Mouse (Mus musculus) kidney, postnatal 4 days (tissue): Measurements from ENCODE around the gene Zfp462.
A peak's percentile ranks its signal among the peaks of the same experiment; 100 is the strongest.

Source experiments
- DNase-seq, 2 experiments: peaks; one replicate each; pipeline ENCODE4 v3.0.0; 2021; ENCODE audit warnings: mixed read lengths in 2 of 2

The Zfp462 gene

DNA sequence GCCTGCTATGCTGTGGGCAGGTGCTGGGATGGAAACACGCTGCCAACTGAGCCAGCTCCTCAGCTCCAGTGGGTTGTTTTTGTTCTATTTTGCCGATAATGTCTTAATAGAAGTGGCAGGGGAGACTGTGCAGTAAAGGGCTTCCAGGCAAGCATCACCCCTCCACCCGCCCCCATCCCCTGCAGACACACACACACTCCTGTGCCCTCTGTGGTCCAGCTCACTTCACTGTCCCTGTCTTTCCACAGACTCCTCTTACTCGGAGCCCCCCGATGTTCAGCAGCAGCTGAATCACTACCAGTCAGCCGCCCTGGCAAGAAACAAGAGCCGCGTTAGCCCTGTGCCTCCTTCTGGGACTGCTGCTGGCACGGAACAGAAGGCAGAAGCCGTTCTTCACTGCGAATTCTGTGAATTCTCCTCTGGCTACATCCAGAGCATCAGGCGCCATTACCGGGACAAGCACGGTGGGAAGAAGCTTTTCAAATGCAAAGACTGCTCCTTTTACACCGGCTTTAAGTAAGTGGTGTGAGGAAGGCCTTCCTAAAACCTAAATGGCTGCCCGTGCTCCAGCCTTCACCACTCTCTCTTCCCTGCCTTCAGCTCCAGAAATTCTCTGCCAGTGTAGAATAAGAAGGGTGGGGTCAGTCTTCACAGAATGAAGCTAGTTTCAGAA lies 105.2 kb downstream of the Zfp462 start:
- no peak for DNase-seq

DNA sequence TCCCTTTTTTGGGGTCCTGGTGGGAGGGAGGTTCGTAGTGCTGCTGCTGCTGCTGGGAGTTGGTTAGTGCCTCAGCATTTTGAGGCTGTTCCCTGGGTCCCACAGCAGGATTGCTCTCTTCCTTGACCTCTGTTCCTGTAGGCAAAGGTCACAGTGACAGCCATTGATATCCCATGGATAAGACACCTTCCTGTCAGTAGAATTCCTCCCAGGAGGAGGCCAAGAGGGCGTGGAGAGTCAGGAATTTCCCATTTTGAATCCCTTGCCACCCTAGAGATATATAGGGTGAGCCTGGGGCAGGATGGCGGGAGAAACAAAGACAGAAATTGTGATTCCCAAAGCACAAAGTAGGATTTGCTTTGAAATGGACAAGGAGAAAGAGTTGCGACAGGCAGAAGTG lies 106.5 kb downstream of the Zfp462 start:
- no peak for DNase-seq

DNA sequence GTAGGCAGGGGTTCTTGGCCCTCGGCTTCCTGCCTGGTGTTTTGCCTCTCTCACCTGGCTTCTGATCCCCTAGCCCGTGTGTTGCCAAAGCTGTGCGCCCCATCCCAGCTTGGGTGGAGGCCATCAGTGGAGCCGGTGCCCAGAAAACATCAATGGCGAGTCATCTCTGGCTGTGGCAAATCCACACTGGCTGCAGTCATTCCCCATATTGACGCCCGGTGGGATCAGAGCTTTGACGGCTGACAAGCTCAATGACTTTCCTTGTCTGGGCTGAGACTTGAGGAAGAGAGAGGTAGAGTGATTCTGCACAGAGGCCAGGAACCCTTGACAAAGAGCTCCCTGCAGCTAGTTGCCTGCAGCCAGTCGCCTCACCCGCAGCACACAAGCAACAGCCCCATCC lies 107.8 kb downstream of the Zfp462 start:
- no peak for DNase-seq

DNA sequence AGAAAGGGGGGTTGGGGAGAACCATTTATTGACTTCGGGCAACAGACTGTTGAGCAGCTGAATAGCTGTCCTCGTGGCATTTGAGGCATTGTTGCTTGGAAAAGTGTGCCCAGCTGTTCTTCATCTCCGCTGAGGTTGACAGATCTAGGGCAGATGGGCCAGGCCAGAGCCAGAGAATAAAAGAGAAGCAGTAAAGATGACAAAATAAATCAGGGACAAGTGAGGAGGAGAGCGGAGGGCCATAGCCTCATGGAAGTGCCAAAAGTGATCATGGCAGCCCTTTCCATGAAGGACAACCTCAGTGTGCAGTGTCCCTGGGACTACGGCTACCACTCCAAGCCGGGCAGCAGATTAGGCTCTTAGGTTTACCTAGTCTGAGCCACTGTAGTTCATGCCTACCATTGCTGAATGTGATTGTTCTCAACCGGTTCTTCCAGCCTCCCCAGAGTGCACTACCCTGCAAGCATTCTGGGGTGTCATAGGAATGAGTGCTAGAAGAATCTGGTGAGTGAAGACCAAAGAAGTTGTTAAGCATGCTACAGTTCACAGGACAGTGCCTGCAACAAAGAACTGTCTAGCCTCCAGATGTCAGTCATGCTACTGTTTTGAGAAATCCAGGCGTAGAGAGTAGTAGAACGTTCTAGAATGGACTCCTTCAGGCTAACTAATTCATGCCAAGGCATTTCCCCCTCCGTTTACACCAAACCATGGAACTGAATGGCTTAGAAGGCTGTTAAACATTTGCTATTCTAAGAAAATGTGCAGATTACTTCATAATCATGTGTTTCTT lies 113.0 kb downstream of the Zfp462 start:
- peak; percentile 39 to 60 for DNase-seq

DNA sequence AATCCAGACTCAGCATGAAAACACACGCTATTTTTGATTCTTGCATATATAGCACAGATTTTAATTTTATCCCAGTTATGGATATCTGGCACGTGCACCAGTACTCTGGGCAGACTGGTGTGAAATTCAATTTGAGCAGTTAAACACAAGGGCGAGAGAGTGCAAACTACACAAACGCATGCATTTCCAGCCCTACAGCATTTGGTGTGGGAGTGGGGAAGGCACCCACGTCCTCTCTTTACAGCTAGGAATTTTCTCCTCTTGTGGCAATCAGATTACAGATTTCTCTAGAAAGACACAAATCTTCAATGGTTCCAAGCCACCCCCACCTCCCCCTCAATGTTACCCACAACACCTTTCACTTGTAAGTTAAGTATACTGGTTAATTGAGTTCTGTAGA lies 114.1 kb downstream of the Zfp462 start:
- DNase-seq, result no peak

DNA sequence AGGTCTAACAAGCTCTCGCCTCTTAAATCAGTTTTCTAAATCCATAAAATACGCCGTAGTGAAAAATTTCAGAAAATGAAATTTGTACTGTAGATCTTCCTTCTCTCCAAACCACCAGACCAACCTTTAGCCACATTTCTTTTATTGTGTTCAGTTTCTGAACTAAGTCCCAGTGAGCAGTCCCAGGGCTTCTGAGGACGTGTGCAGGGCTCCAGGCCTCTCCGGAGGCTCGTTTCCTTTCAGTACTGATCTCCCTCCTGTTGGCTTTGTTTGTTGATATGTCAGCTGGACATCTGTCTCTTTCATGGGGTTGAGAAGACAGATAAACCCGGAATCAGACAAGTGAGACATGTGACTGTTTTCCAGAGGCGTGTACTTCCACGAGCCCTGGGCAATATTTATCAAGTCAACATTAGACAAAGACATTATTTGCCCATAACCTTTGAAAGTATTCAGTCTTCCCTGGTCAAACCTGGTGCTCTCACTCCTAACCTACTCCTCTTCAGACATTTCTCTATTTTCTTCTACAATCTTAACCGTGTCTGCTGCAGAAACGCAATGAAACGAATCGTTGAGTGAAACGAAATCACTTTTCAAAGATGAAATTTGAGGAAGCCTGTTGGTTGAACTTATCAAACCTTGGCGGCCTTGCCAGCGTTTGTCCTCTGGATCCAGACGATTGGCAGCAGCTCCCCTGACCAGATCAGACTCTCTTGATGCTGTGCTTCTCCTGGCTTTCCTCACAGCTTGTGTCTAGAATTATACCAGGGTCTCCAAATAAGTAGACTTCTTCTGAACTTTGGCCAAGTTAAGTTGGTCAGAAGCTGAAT lies 121.7 kb downstream of the Zfp462 start:
- DNase-seq, result no peak

DNA sequence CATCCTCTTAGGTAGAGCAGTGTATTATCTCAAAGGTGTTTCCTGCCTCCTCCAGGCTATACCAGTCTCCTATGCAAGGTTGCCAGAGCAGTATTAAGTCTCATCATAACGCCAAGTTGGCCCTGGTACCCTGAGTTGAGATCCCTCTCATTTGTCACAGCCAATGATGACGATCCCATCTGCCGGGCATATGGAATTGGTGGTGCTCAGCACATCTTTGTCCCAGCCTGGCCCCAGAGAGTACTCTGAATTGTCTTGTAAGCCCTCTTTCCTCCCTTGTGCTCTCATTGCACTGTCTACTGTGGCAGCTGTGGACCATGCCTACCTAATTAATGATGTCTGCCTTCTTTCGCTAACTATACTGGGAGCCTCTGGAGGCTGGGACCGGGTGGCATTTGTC lies 126.7 kb downstream of the Zfp462 start:
- no peak for DNase-seq

DNA sequence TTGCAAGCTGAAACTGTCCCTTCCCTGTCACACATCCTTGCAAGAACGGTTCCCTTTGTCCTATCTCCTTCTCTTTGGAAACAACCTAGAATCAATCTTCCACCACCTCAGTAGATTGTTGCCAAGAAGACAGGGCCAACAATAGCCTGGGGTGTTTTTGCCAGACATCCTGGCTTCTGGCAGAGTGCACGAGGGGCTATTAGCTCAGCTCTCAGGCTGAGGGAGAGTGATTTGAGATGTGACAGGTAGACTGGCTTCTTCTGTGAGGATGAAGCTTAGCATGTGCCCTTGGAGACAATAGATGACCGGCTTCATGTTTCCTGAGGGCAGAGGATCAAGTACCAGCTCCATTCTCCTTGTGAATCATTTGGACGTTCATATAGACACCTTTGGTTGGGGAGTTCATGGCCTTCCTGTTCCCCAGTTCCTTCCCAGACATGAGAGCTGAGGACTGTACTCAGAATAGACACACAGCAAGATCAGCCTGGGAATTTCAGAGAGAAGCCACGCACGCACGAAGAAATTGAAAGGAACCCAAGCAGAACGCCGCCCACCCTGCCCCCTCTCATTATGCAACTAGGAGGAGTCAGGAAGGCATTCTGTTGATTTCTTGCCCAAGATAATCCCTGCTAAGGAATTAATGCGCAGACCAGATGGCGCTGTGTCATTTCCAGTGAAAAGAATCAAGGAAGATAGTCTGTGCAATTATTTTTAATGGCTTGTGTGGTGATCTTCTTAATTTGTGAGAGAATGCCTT lies 132.5 kb downstream of the Zfp462 start:
- peak; percentile 48 to 58 for DNase-seq

DNA sequence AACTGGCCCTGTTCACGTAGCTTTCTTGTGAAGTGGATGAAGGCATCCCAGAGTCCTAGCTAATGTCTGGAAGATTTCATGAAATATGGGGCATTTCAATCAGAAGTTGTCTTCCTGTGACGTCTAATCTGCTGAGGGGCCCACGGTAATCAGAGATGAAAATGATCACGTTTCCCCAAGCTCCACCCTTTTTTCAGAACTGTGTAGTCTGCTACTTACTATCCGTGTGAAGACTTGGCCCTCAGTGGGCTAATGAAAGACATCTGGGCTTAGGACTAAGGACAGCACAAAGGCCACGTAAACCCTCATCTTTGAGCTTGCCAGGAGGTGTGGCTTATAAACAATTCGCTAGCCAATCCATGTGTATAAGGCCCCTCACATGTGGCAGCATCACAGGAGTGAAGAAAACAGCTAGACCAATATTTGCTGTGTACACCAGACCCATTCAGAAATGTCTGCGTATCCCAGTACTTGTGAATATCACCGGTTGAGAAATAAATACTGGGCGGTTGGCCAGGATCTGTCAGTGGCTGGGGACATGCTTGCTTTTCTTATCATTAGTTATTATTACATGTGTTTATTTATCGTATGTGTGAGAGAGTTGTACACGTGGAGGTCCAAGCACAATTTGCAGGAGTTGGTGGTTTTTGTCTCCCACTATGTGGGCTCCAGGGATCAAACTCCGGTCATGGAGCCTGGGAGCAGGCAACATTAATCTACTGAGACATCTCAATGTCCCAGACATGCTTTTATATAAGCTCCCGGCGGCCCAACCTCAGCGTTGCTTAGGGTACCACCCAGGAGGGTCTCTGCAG lies 133.3 kb downstream of the Zfp462 start:
- no peak for DNase-seq

DNA sequence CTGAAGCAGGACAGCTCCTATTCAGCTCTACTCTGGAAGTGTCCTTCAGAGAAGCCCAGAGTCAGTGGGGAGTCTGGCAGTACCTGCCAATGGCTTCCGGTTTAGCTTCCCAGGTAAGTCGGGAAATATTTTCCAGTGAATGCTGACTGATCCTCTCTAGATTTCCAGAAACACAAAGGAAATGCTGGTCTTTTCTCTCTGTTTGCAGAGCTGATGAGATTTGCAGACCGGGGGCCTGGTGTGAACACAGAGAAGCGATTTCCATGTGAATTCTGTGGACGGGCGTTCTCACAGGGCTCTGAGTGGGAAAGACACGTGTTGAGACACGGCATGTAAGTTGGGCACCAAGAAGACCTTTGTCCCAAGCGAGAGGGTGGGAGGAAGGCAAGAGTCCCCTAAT lies 134.2 kb downstream of the Zfp462 start:
- DNase-seq, result no peak

DNA sequence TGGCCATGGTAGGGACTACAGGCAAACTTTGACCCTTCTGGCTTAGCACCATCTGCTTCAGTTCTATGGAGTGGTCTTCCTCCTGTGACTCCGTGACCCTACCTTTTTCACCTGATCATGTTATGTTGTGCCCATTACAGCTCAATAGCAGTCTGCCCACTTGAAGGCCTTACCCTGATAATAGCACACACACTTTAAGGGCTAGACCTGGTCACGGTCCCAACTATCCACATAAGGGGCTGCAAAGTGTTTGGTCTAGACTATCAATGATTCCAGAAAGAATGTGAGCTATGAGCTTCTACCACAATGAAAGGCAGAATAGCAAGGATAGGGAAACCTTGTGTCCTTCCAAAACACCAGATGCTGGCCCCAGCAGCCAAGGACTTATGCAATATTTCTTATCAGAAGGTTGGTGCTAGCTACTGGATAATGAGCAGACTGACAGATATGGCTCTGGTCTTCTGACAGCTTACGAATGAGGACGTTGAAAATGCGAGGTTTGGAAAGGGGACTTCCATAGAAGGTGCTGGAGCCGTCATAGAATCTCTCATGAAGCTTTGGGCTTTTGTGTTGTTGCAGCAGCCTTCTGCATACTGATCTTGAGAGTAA lies 139.3 kb downstream of the Zfp462 start:
- no peak for DNase-seq

DNA sequence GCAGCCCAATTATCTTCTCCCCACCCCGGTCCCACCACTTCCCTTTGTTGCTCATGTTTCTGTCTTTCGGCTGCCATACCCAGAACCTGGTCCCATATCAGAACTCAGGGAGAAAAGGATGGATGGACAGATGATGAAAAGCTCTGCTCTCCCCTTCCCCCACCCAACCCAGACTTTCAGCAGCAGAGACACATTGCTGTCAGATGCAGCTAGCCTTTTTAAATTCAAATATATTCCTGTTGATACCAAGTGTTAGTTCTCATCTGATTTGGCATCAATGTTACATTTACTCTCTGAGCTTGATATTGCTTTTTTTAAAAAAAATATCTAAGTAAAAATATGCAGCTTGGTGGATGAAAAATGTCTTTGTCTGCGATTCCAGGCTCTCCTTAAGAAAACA lies 143.3 kb downstream of the Zfp462 start:
- no peak for DNase-seq

DNA sequence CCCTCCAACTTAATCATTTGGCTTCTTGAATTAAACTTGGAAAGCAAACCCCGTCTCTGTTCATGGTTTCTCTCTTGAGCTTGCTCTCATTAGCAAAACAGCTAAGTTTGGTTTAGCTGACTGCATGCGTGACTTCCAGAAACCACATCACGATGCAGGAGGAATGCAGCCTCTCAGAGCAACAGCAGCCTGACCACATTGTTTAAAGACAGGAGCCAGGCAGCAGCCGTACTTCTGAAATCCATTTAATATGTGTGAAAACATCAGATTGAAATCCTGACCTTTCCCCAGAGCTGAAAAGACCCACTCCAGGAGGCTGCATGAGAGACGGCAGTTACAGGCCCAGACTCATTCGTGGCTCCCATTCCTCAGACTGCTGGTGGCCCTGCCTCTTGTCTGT lies 144.1 kb downstream of the Zfp462 start:
- no peak for DNase-seq

DNA sequence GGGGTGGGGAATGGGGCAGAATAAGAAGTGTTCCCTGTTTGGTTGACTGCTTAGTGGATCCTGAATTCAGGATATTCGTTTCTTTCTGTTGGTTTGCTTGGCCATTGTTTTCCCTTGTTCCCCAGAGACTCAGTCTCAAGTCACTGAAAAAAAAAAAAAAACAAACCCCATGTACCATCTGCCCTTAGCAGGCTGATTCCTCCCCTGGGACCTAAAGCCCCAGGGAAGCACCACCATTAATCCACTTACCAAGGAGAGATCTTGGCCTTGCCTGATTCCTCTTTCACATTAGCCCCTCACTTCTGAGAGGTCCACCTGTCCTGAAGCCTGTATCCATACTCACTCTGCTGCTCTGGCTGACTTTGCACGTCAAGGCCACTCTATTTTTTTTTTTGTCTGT lies 152.3 kb downstream of the Zfp462 start:
- DNase-seq, result no peak

DNA sequence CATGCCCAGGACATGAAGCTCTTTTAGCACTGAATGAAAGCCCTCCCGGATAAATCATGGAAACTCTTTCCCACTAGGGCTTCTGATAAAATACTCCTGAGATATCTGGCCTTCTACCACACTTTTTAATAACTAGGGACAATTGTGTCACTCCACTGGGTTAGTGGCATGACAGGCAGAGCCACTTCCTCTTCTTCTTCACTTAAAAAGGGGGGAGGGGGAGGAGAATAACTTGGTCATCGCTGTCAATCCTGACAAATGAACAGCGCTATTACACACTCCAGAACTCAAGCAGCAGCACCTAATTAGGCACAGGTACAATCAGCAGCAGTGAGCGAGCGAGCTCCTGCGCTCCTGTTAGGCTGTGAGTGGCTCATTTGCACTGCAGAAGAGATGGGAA lies 153.5 kb downstream of the Zfp462 start:
- DNase-seq, result no peak

DNA sequence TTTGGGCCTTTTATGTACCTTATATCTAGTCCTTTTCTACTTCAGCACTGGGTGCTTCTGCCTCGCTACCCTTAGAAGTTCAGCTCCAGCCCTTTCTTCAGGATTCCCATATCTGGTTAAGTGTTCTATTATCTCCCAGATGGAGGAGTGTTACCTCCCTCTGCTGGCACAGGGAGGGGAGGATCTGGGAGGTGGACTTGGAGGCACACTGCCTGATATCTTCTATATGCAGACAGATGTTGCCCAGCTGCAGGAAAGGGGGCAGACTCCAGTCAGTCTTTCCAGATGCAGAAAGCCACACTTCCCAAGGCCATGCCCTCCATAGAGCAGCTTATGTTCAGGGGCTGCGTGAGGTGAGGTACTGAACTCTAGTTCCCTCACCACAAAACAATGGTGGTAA lies 156.0 kb downstream of the Zfp462 start:
- DNase-seq, result peak; percentile 40 to 56

DNA sequence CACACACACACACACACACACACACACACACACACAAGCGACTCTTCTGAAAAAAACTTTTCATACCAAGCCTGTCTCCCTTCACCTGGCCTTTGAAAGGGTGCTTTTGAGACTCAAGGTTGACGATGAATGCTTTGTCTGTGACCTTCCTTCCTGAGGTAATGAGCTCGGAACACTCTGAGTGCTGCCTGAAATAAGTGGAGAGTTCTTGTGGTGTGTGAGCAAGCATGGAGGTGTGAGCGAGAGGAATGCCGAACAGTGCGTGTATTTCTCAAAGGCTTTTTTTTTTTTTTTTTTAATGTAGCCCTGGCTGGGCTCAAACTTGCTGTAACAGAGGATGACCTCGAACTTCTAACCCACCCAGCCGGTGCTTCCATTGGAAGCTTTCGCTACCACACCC lies 156.8 kb downstream of the Zfp462 start:
- DNase-seq, result no peak

DNA sequence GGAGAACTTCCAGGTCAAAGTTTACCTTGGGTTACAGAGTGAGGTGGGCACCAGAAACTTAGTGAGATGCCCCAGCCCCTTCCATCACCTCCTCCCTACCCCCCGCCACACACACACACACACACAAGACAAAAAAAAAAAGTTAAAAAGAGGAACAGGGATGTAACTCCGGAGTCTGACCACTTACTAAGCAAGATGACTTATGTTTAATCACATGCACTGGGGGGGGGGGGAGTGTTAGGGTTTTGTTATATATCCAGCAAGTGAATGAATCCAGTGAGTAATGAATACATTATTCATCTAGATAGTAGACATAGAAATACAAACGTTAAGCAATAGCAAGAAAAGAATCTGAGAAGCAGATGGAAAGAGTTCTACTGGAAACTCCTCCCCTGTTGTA lies 157.5 kb downstream of the Zfp462 start:
- no peak for DNase-seq

DNA sequence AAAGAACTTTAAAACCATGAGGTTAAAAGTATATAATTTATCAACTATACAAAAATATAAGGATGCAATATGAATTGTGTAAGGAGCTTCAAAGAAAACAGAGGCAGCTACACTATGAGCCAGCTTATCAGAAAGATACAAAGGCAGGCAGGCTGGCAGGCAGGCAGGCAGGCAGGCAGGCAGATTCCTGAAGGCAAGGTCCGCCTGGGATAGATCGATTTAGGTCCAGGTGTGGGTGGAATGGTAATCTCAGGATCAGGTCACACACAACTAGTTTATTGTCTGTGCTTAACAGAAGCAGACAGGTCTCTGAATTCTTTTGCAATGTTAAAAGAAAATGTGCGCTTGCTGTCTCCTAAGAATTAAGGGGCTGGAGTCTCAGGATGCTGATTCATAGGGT lies 158.7 kb downstream of the Zfp462 start:
- DNase-seq, result no peak

DNA sequence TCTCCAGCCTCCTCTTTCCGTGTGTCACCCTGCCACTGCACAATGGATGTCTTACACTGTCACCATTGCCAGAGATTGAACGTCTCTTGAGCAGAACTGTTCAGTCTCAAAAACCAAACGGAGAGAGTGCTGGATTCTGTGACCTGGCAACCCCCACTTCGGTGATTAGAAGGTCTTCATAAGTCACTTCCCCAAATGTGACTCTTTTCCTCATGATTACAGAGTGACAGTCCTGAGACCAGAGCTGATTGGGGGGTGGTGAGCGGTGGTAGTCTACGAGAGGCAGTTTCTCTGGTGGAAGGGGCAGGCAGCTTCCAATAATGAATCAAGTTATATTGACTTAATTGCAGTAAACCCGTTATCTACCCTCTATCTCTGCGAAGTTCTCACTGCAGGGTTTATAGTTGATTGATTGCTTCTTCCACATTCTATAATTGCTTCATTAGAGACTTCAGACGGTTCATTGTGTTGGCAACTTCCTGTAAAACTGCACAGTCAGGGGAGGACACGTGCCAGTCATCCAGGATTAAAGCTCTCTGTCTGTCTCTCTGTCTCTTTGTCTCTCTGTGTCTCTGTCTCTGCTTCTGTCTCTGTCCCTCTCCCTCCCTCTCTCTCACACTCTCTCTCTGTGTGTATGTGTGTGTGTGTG lies 173.1 kb downstream of the Zfp462 start:
- no peak for DNase-seq

DNA sequence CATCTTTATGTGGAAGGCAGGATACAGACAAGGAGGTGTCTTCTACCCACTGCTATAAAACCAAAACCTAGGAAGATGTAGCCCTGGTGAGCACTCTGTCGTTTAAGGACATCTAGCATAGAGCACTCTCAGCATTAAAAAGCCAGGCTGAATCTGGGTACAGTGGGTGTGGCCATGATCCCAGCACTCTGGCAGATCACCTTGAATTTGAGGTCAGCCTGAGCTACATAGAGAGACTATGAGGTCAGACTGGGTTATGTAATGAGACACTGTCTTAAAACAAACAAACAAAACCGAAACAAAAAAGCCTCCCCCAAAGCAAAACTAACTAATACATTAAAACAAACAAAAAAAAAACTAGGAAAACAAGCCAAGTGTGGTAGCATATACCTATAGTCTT lies 176.3 kb downstream of the Zfp462 start:
- no peak for DNase-seq
